Mouse (Mus musculus) brain, embryonic 14.5 days (tissue): ENCODE results near the gene Mymk.

Source experiments
- CTCF ChIP-seq: fragments of 200-500 bp; IDR thresholded peaks from 2 replicates; pipeline ENCODE4 v1.5.1; 2012; ENCODE audit warnings: inconsistent platforms, mild to moderate bottlenecking, moderate library complexity, borderline replicate concordance; ENCODE audit not compliant: insufficient read depth, insufficient read length; ENCODE audit errors: extremely low read depth
- POLR2A ChIP-seq: fragments of 200-500 bp; IDR thresholded peaks from 2 replicates; pipeline ENCODE4 v1.6.1; 2012; ENCODE audit warnings: mild to moderate bottlenecking, inconsistent platforms, borderline replicate concordance; ENCODE audit not compliant: poor library complexity, insufficient read depth, insufficient read length, severe bottlenecking; ENCODE audit errors: extremely low read depth

DNA sequence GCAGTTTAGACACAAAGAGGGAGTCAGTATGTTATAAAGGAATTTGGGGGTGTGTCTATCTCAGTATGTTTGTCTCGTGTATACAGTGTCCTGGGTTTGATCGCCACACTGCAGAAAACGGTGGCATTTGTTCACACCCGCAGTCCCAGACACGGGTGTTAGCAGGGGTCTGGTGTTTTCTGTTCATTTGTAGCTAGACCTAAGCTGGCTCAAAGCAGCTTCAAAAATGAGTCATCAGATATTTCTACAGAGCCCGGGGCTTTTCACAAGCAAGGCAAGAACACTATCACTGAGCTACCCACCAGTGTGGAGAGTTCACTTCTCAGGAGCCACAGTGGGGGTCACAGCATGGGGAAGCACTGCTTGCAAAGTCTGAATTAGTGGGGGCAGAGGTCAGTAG lies 22.6 kb downstream of the Mymk start:
- TF ChIP-seq CTCF: no peak
- no peak for TF ChIP-seq POLR2A
